Mouse (Mus musculus): ENCODE measurements at regions not wholly inside any gene's neighbourhood (a gene's known extent, or its start where the extent isn't known, plus 50 kb on each side); places are given as distances from the start of the nearest gene placed in this dataset.
A peak's percentile ranks its signal among the peaks of the same experiment; 100 is the strongest.

GRCm38 (mm10) chr12:32728425-32728824 lies 90.9 kb upstream of the Nampt start:
- H3K27ac ChIP-seq (ENCODE audit: low read depth), result no peak overlapping the region
- H3K4me2 ChIP-seq, result no peak overlapping the region
- no peak overlapping the region for H3K9ac ChIP-seq
- ATAC-seq (ENCODE audit: insufficient read depth), result no peak
- TF ChIP-seq CTCF (IDR thresholded peaks at IDR 0.05; ENCODE audit: low read depth), result no peak
- H3K4me1 ChIP-seq (ENCODE audit: insufficient read depth), result no peaks in the 10 kb centered on the region
- no peaks in the 10 kb centered on the region for H3K27me3 ChIP-seq (ENCODE audit: insufficient read depth, low read length)
- H3K4me3 ChIP-seq (ENCODE audit: low read depth, low read length), result no peak overlapping the region
- H3K9me3 ChIP-seq (ENCODE audit: low read depth, low read length), result no peaks in the 10 kb centered on the region
- 80% methylated on average over 10 of the region's 10 CpGs for WGBS
- no peak for DNase-seq
- no peaks in the 10 kb centered on the region for H3K36me3 ChIP-seq (ENCODE audit: insufficient read depth)

- ATAC-seq (ENCODE audit: insufficient read depth) (no peak), DNase-seq (no peak)
- Histone ChIP-seq H3K4me3 (ENCODE audit: low read depth, low read length) (no peak overlapping the region), H3K4me2 (no peak overlapping the region), H3K27me3 (ENCODE audit: insufficient read depth, low read length) (no peaks in the 10 kb centered on the region), H3K36me3 (ENCODE audit: insufficient read depth) (no peaks in the 10 kb centered on the region), H3K9me3 (ENCODE audit: low read depth, low read length) (no peaks in the 10 kb centered on the region), H3K27ac (ENCODE audit: low read depth) (no peak overlapping the region), H3K9ac (no peak overlapping the region), H3K4me1 (ENCODE audit: insufficient read depth) (no peaks in the 10 kb centered on the region)
- no peak for TF ChIP-seq CTCF (IDR thresholded peaks at IDR 0.05; ENCODE audit: low read depth)
- WGBS, result 78% methylated on average over 2 of the region's 2 CpGs
These were observed 84.1 kb upstream of the Nampt start for GRCm38 (mm10) chr12:32735224-32735623.

GRCm38 (mm10) chr12:32741465-32741864 lies 77.9 kb upstream of the Nampt start:
- Histone ChIP-seq H3K9me3 (ENCODE audit: low read depth, low read length) (no peaks in the 10 kb centered on the region), H3K27ac (ENCODE audit: low read depth) (no peak overlapping the region), H3K27me3 (ENCODE audit: insufficient read depth, low read length) (no peaks in the 10 kb centered on the region), H3K4me1 (ENCODE audit: insufficient read depth) (no peaks in the 10 kb centered on the region), H3K36me3 (ENCODE audit: insufficient read depth) (no peaks in the 10 kb centered on the region), H3K9ac (no peak overlapping the region), H3K4me3 (ENCODE audit: low read depth, low read length) (no peak overlapping the region), H3K4me2 (no peak overlapping the region)
- no peak for DNase-seq
- ATAC-seq (ENCODE audit: insufficient read depth), result no peak
- no peak for TF ChIP-seq CTCF (IDR thresholded peaks at IDR 0.05; ENCODE audit: low read depth)

GRCm38 (mm10) chr12:32757441-32758119 lies 61.8 kb upstream of the Nampt start:
- TF ChIP-seq CTCF (IDR thresholded peaks at IDR 0.05; ENCODE audit: low read depth), result no peak
- no peak overlapping the region for H3K4me3 ChIP-seq (ENCODE audit: low read depth, low read length)
- H3K9ac ChIP-seq, result no peak overlapping the region
- ATAC-seq (ENCODE audit: insufficient read depth) (no peak), DNase-seq (peak; percentile 31)
- H3K36me3 ChIP-seq (ENCODE audit: insufficient read depth), result no peaks in the 10 kb centered on the region
- no peaks in the 10 kb centered on the region for H3K27me3 ChIP-seq (ENCODE audit: insufficient read depth, low read length)
- no peaks in the 10 kb centered on the region for H3K4me1 ChIP-seq (ENCODE audit: insufficient read depth)
- WGBS, result 82% methylated on average over 2 of the region's 2 CpGs
- no peaks in the 10 kb centered on the region for H3K9me3 ChIP-seq (ENCODE audit: low read depth, low read length)
- no peak overlapping the region for H3K4me2 ChIP-seq
- no peak overlapping the region for H3K27ac ChIP-seq (ENCODE audit: low read depth)

- H3K9me3 ChIP-seq (ENCODE audit: low read depth, low read length), result no peaks in the 10 kb centered on the region
- no peaks in the 10 kb centered on the region for H3K36me3 ChIP-seq (ENCODE audit: insufficient read depth)
- no peak for ATAC-seq (ENCODE audit: insufficient read depth)
- no peak overlapping the region for H3K9ac ChIP-seq
- H3K27me3 ChIP-seq (ENCODE audit: insufficient read depth, low read length), result no peaks in the 10 kb centered on the region
- H3K4me2 ChIP-seq, result no peak overlapping the region
- H3K4me3 ChIP-seq (ENCODE audit: low read depth, low read length), result no peak overlapping the region
- H3K27ac ChIP-seq (ENCODE audit: low read depth), result no peak overlapping the region
- WGBS, result 64% methylated on average over 2 of the region's 2 CpGs
- DNase-seq, result no peak
- no peak for TF ChIP-seq CTCF (IDR thresholded peaks at IDR 0.05; ENCODE audit: low read depth)
- H3K4me1 ChIP-seq (ENCODE audit: insufficient read depth), result no peaks in the 10 kb centered on the region
These were observed 61.2 kb upstream of the Nampt start for GRCm38 (mm10) chr12:32758150-32758549.

- no peak overlapping the region for H3K27ac ChIP-seq (ENCODE audit: low read depth)
- no peak for TF ChIP-seq CTCF (IDR thresholded peaks at IDR 0.05; ENCODE audit: low read depth)
- no peaks in the 10 kb centered on the region for H3K9me3 ChIP-seq (ENCODE audit: low read depth, low read length)
- WGBS, result 37% methylated on average over 3 of the region's 3 CpGs
- no peak for DNase-seq
- no peaks in the 10 kb centered on the region for H3K27me3 ChIP-seq (ENCODE audit: insufficient read depth, low read length)
- H3K4me2 ChIP-seq, result no peak overlapping the region
- no peak overlapping the region for H3K4me3 ChIP-seq (ENCODE audit: low read depth, low read length)
- H3K9ac ChIP-seq, result no peak overlapping the region
- no peak for ATAC-seq (ENCODE audit: insufficient read depth)
- H3K36me3 ChIP-seq (ENCODE audit: insufficient read depth), result no peaks in the 10 kb centered on the region
- no peaks in the 10 kb centered on the region for H3K4me1 ChIP-seq (ENCODE audit: insufficient read depth)
These were observed 58.7 kb upstream of the Nampt start for GRCm38 (mm10) chr12:32760627-32761026.

- no peaks in the 10 kb centered on the region for H3K36me3 ChIP-seq (ENCODE audit: insufficient read depth)
- H3K4me1 ChIP-seq (ENCODE audit: insufficient read depth), result no peaks in the 10 kb centered on the region
- peak; percentile 96; the same call in 1 of the 2 replicates for ATAC-seq (ENCODE audit: insufficient read depth)
- no peak overlapping the region for H3K4me2 ChIP-seq
- no peak for TF ChIP-seq CTCF (IDR thresholded peaks at IDR 0.05; ENCODE audit: low read depth)
- H3K9me3 ChIP-seq (ENCODE audit: low read depth, low read length), result no peaks in the 10 kb centered on the region
- 17% methylated on average over 3 of the region's 3 CpGs for WGBS
- no peak overlapping the region for H3K27ac ChIP-seq (ENCODE audit: low read depth)
- no peaks in the 10 kb centered on the region for H3K27me3 ChIP-seq (ENCODE audit: insufficient read depth, low read length)
- H3K9ac ChIP-seq, result no peak overlapping the region
- no peak overlapping the region for H3K4me3 ChIP-seq (ENCODE audit: low read depth, low read length)
- peak; percentile 88 for DNase-seq
These were observed 58.3 kb upstream of the Nampt start for GRCm38 (mm10) chr12:32761055-32761454.

All from lung, embryonic 14.5 days (tissue).